Mouse (Mus musculus): ENCODE data around the gene Bend4. TPM values are rescaled to one million over a fixed set of nuclear protein-coding genes. Genes with fewer than 3 reads are reported as not detected.

Bend4 gene
- total and polyA plus RNA-seq, 2 experiments from 2014 or later: 5.0 to 11.5 TPM

- ATAC-seq (peak; percentile 51; the same call in 1 of the 2 replicates), DNase-seq (peak; percentile 27)
- no peak for TF ChIP-seq CTCF (IDR thresholded peaks at IDR 0.05; ENCODE audit: low read depth)
- Histone ChIP-seq H3K36me3 (ENCODE audit: insufficient read depth) (peaks cover 16% of the 10 kb centered on the region; the same call in 1 of the 2 replicates), H3K9me3 (ENCODE audit: low read length) (no peaks in the 10 kb centered on the region), H3K27me3 (ENCODE audit: insufficient read depth, low read length) (no peaks in the 10 kb centered on the region), H3K4me3 (ENCODE audit: low read depth, low read length) (no peak overlapping the region), H3K4me1 (ENCODE audit: insufficient read depth) (no peaks in the 10 kb centered on the region), H3K4me2 (ENCODE audit: low read depth) (peak overlapping the region; percentile 43), H3K9ac (no peak overlapping the region), H3K27ac (ENCODE audit: low read depth, low read length) (no peak overlapping the region)
- 21% methylated on average over 12 of the region's 12 CpGs for WGBS
Observed at GRCm38 (mm10) chr5:67400608-67401480, 27.3 kb downstream of the Bend4 start.

- 39% methylated on average over 28 of the region's 28 CpGs for WGBS
- peaks cover 14% of the 10 kb centered on the region; the same call in 1 of the 2 replicates for H3K36me3 ChIP-seq (ENCODE audit: insufficient read depth)
- H3K27ac ChIP-seq (ENCODE audit: low read depth, low read length): no peak overlapping the region
- H3K4me2 ChIP-seq (ENCODE audit: low read depth): peak overlapping the region; percentile 43
- H3K9ac ChIP-seq: no peak overlapping the region
- TF ChIP-seq CTCF (IDR thresholded peaks at IDR 0.05; ENCODE audit: low read depth): no peak
- no peaks in the 10 kb centered on the region for H3K27me3 ChIP-seq (ENCODE audit: insufficient read depth, low read length)
- no peaks in the 10 kb centered on the region for H3K4me1 ChIP-seq (ENCODE audit: insufficient read depth)
- peak overlapping the region; percentile 16 for H3K4me3 ChIP-seq (ENCODE audit: low read depth, low read length)
- H3K9me3 ChIP-seq (ENCODE audit: low read length): no peaks in the 10 kb centered on the region
- peak; percentile 50; the same call in 1 of the 2 replicates for ATAC-seq
- peak; percentile 25 for DNase-seq
Observed at GRCm38 (mm10) chr5:67399876-67400607, 28.1 kb downstream of the Bend4 start.

- no peaks in the 10 kb centered on the region for H3K9me3 ChIP-seq (ENCODE audit: low read length)
- H3K36me3 ChIP-seq (ENCODE audit: insufficient read depth): peaks cover 9% of the 10 kb centered on the region; the same call in 1 of the 2 replicates
- no peak overlapping the region for H3K4me3 ChIP-seq (ENCODE audit: low read depth, low read length)
- WGBS: 93% methylated on average over 14 of the region's 14 CpGs
- ATAC-seq (no peak), DNase-seq (no peak)
- H3K9ac ChIP-seq: no peak overlapping the region
- no peaks in the 10 kb centered on the region for H3K4me1 ChIP-seq (ENCODE audit: insufficient read depth)
- no peak overlapping the region for H3K27ac ChIP-seq (ENCODE audit: low read depth, low read length)
- TF ChIP-seq CTCF (IDR thresholded peaks at IDR 0.05; ENCODE audit: low read depth): no peak
- H3K4me2 ChIP-seq (ENCODE audit: low read depth): no peak overlapping the region
- H3K27me3 ChIP-seq (ENCODE audit: insufficient read depth, low read length): no peaks in the 10 kb centered on the region
Observed at GRCm38 (mm10) chr5:67397186-67397585, 30.9 kb downstream of the Bend4 start.

- Histone ChIP-seq H3K4me3 (ENCODE audit: low read depth, low read length) (no peak overlapping the region), H3K27me3 (ENCODE audit: insufficient read depth, low read length) (no peaks in the 10 kb centered on the region), H3K4me2 (ENCODE audit: low read depth) (no peak overlapping the region), H3K27ac (ENCODE audit: low read depth, low read length) (no peak overlapping the region), H3K9me3 (ENCODE audit: low read length) (no peaks in the 10 kb centered on the region), H3K9ac (no peak overlapping the region), H3K4me1 (ENCODE audit: insufficient read depth) (no peaks in the 10 kb centered on the region), H3K36me3 (ENCODE audit: insufficient read depth) (peaks cover 9% of the 10 kb centered on the region; the same call in 1 of the 2 replicates)
- TF ChIP-seq CTCF (IDR thresholded peaks at IDR 0.05; ENCODE audit: low read depth): no peak
- 82% methylated on average over 11 of the region's 11 CpGs for WGBS
- DNase-seq (no peak), ATAC-seq (no peak)
Observed at GRCm38 (mm10) chr5:67395211-67395851, 32.8 kb downstream of the Bend4 start.

GRCm38 (mm10) chr5:67393951-67394350, 34.2 kb downstream of the Bend4 start:
- no peak overlapping the region for H3K4me3 ChIP-seq (ENCODE audit: low read depth, low read length)
- WGBS: 56% methylated on average over 6 of the region's 6 CpGs
- no peaks in the 10 kb centered on the region for H3K4me1 ChIP-seq (ENCODE audit: insufficient read depth)
- TF ChIP-seq CTCF (IDR thresholded peaks at IDR 0.05; ENCODE audit: low read depth): no peak
- H3K36me3 ChIP-seq (ENCODE audit: insufficient read depth): peaks cover 9% of the 10 kb centered on the region; the same call in 1 of the 2 replicates
- H3K27me3 ChIP-seq (ENCODE audit: insufficient read depth, low read length): no peaks in the 10 kb centered on the region
- DNase-seq (peak; percentile 27), ATAC-seq (peak; percentile 50)
- no peak overlapping the region for H3K9ac ChIP-seq
- H3K4me2 ChIP-seq (ENCODE audit: low read depth): no peak overlapping the region
- no peak overlapping the region for H3K27ac ChIP-seq (ENCODE audit: low read depth, low read length)
- no peaks in the 10 kb centered on the region for H3K9me3 ChIP-seq (ENCODE audit: low read length)

GRCm38 (mm10) chr5:67382556-67382955, 45.6 kb downstream of the Bend4 start:
- Histone ChIP-seq H3K9me3 (ENCODE audit: low read length) (no peaks in the 10 kb centered on the region), H3K9ac (no peak overlapping the region), H3K4me2 (ENCODE audit: low read depth) (no peak overlapping the region), H3K36me3 (ENCODE audit: insufficient read depth) (no peaks in the 10 kb centered on the region), H3K4me1 (ENCODE audit: insufficient read depth) (no peaks in the 10 kb centered on the region), H3K4me3 (ENCODE audit: low read depth, low read length) (no peak overlapping the region), H3K27me3 (ENCODE audit: insufficient read depth, low read length) (no peaks in the 10 kb centered on the region), H3K27ac (ENCODE audit: low read depth, low read length) (no peak overlapping the region)
- ATAC-seq (no peak), DNase-seq (no peak)
- WGBS: 92% methylated on average over 7 of the region's 7 CpGs
- TF ChIP-seq CTCF (IDR thresholded peaks at IDR 0.05; ENCODE audit: low read depth): no peak
